Mouse (Mus musculus) bone marrow, adult 2 months (tissue): ENCODE results near the gene Pdhx. TPM values are rescaled to one million over a fixed set of nuclear protein-coding genes. Genes with fewer than 3 reads are reported as not detected.

Experiments used
- H3K27ac ChIP-seq: fragments of 200-500 bp; 2 replicates; pipeline ENCODE4 v1.5.1; 2012; ENCODE audit warnings: low read depth, mild to moderate bottlenecking, control low read depth, inconsistent platforms, low read length; ENCODE audit not compliant: control insufficient read depth, poor library complexity, insufficient read depth
- H3K4me1 ChIP-seq: fragments of 200-500 bp; 2 replicates; pipeline ENCODE4 v1.6.1; 2011; ENCODE audit warnings: low read length; ENCODE audit not compliant: control insufficient read depth, insufficient read depth
- H3K4me3 ChIP-seq: fragments of 200-500 bp; replicated peaks from 2 replicates; pipeline ENCODE3; 2011; ENCODE audit warnings: mild to moderate bottlenecking, low read depth, low read length, control low read depth; ENCODE audit not compliant: control insufficient read depth
- CTCF ChIP-seq: fragments of 200-500 bp; IDR thresholded peaks from 2 replicates; pipeline ENCODE4 v1.5.1; 2011; ENCODE audit warnings: low read length, control low read depth; ENCODE audit not compliant: control insufficient read depth, insufficient read depth
- POLR2A ChIP-seq: fragments of 200-500 bp; IDR thresholded peaks from 2 replicates; pipeline ENCODE4 v1.6.1; 2011; ENCODE audit warnings: low read depth, mild to moderate bottlenecking, control low read depth, low read length, borderline replicate concordance; ENCODE audit not compliant: control insufficient read depth
- WGBS: fragments of 180-500 bp; shearing (Covaris S2); methylation state at CpG from one replicate; pipeline ENCODE4 v1.1.7; 2018; 5-methylcytosine and 5-hydroxymethylcytosine counted together
- polyA plus RNA-seq: library from polyadenylated mRNA; stranded (reverse); fragments of >200 nt; gene quantifications from 2 replicates; pipeline ENCODE4 v1.2.4, GENCODE M21; 2011; ENCODE audit warnings: low replicate concordance; ENCODE audit not compliant: missing spikeins, insufficient read depth, insufficient read length

Pdhx gene
- polyA plus RNA-seq, 1 experiment, result 11.6 TPM

GRCm38 (mm10) chr2:103069752-103070405, 3.4 kb downstream of the Pdhx start:
- TF ChIP-seq CTCF, result no peak
- Histone ChIP-seq H3K4me1 (no peaks in the 10 kb centered on the region), H3K27ac (no peak overlapping the region), H3K4me3 (no peak overlapping the region)
- WGBS, result 71% methylated on average over 5 of the region's 5 CpGs

- TF ChIP-seq POLR2A (no peak), CTCF (no peak)
- 82% methylated on average over 1 of the region's 1 CpGs for WGBS
- H3K4me3 ChIP-seq, result no peak overlapping the region
- H3K4me1 ChIP-seq, result no peaks in the 10 kb centered on the region
- H3K27ac ChIP-seq, result no peak overlapping the region
Measured at GRCm38 (mm10) chr2:103068602-103069001, 4.7 kb downstream of the Pdhx start.

GRCm38 (mm10) chr2:103067552-103068207, 5.6 kb downstream of the Pdhx start:
- TF ChIP-seq CTCF (no peak), POLR2A (no peak)

GRCm38 (mm10) chr2:103066683-103067551, 6.4 kb downstream of the Pdhx start:
- no peak overlapping the region for H3K27ac ChIP-seq
- H3K4me3 ChIP-seq, result no peak overlapping the region
- H3K4me1 ChIP-seq, result no peaks in the 10 kb centered on the region
- WGBS, result 85% methylated on average over 8 of the region's 8 CpGs
- TF ChIP-seq CTCF, result no peak
- TF ChIP-seq POLR2A, result no peak

More at GRCm38 (mm10) chr2:103067552-103068207, 5.6 kb downstream of the Pdhx start:
- H3K4me1 ChIP-seq, result no peaks in the 10 kb centered on the region
- H3K4me3 ChIP-seq, result no peak overlapping the region
- WGBS, result 77% methylated on average over 2 of the region's 2 CpGs
- H3K27ac ChIP-seq, result no peak overlapping the region

GRCm38 (mm10) chr2:103062865-103063264, 10.4 kb downstream of the Pdhx start:
- TF ChIP-seq CTCF, result peak; percentile 39
- TF ChIP-seq POLR2A, result no peak
- H3K27ac ChIP-seq, result no peak overlapping the region
- WGBS, result 24% methylated on average over 3 of the region's 3 CpGs
- H3K4me1 ChIP-seq, result no peaks in the 10 kb centered on the region; the same call in 1 of the 2 replicates
- H3K4me3 ChIP-seq, result no peak overlapping the region

GRCm38 (mm10) chr2:103058266-103058665, 15.0 kb downstream of the Pdhx start:
- Histone ChIP-seq H3K4me3 (no peak overlapping the region), H3K4me1 (no peaks in the 10 kb centered on the region; the same call in 1 of the 2 replicates), H3K27ac (no peak overlapping the region)
- WGBS, result 44% methylated on average over 3 of the region's 3 CpGs
- TF ChIP-seq POLR2A (no peak), CTCF (no peak)

GRCm38 (mm10) chr2:103055820-103056219, 17.5 kb downstream of the Pdhx start:
- 88% methylated on average over 6 of the region's 6 CpGs for WGBS
- Histone ChIP-seq H3K4me1 (no peaks in the 10 kb centered on the region; the same call in 1 of the 2 replicates), H3K4me3 (no peak overlapping the region), H3K27ac (no peak overlapping the region)
- TF ChIP-seq CTCF (no peak), POLR2A (no peak)

- Histone ChIP-seq H3K27ac (no peak overlapping the region), H3K4me3 (no peak overlapping the region), H3K4me1 (no peaks in the 10 kb centered on the region)
- TF ChIP-seq POLR2A (no peak), CTCF (no peak)
- 75% methylated on average over 19 of the region's 19 CpGs for WGBS
Measured at GRCm38 (mm10) chr2:103051937-103052893, 21.1 kb downstream of the Pdhx start.
